Mouse (Mus musculus) intestine, embryonic 16.5 days (tissue): ENCODE measurements at regions not wholly inside any gene's neighbourhood (a gene's known extent, or its start where the extent isn't known, plus 50 kb on each side); places are given as distances from the start of the nearest gene placed in this dataset.

Experiments used
- ATAC-seq: fragments of 200-750 bp; cut with Nextera tagmentation; 2 replicates; pipeline ENCODE4 v1.8.0; 2017; ENCODE audit warnings: moderate TSS enrichment, moderate library complexity
- H3K27ac ChIP-seq: fragments of 300-500 bp; sonication (generic); 2 replicates; pipeline ENCODE4 v1.5.1; 2014; ENCODE audit warnings: mild to moderate bottlenecking, low read length
- H3K27me3 ChIP-seq: fragments of 300-500 bp; sonication (generic); replicated peaks from 2 replicates; pipeline ENCODE4 v1.6.1; 2014; ENCODE audit warnings: low read length, control low read depth, mixed read lengths; ENCODE audit not compliant: control insufficient read depth, insufficient read depth
- H3K36me3 ChIP-seq: fragments of 300-500 bp; sonication (generic); 2 replicates; pipeline ENCODE4 v1.6.1; 2014; ENCODE audit warnings: low read length, control low read depth; ENCODE audit not compliant: control insufficient read depth, insufficient read depth
- H3K4me1 ChIP-seq: fragments of 300-500 bp; sonication (generic); 2 replicates; pipeline ENCODE4 v1.6.1; 2014; ENCODE audit warnings: low read length, control low read depth, mixed read lengths; ENCODE audit not compliant: control insufficient read depth, insufficient read depth
- H3K4me2 ChIP-seq: fragments of 300-500 bp; sonication (generic); 2 replicates; pipeline ENCODE4 v1.6.1; 2014; ENCODE audit warnings: low read depth, low read length, control low read depth
- H3K4me3 ChIP-seq: fragments of 300-500 bp; sonication (generic); 2 replicates; pipeline ENCODE4 v1.5.1; 2014; ENCODE audit warnings: mild to moderate bottlenecking, low read length
- H3K9ac ChIP-seq: fragments of 300-500 bp; sonication (generic); 2 replicates; pipeline ENCODE4 v1.6.1; 2014; ENCODE audit warnings: low read depth, low read length
- H3K9me3 ChIP-seq: fragments of 300-500 bp; sonication (generic); 2 replicates; pipeline ENCODE4 v1.6.1; 2016; ENCODE audit warnings: low read length, control low read depth; ENCODE audit not compliant: control insufficient read depth
- WGBS: fragments of 180-500 bp; shearing (Covaris S2); extraction: QIAGEN DNeasy Blood & Tissue Kit; methylation state at CpG from one replicate; pipeline ENCODE4 v1.1.7; 2014; 5-methylcytosine and 5-hydroxymethylcytosine counted together

- ATAC-seq = no peak
- no peak overlapping the region for H3K4me2 ChIP-seq
- peaks cover 5% of the 10 kb centered on the region; the same call in 1 of the 2 replicates for H3K9me3 ChIP-seq
- no peaks in the 10 kb centered on the region for H3K4me1 ChIP-seq
- H3K36me3 ChIP-seq = no peaks in the 10 kb centered on the region
- H3K4me3 ChIP-seq = no peak overlapping the region
- H3K27me3 ChIP-seq = no peaks in the 10 kb centered on the region
- WGBS = 93% methylated on average over 3 of the region's 3 CpGs
- H3K9ac ChIP-seq = no peak overlapping the region
- no peak overlapping the region for H3K27ac ChIP-seq
Observed at GRCm38 (mm10) chr6:50922235-50922634, 268.0 kb upstream of the Npvf start.

GRCm38 (mm10) chr6:50924571-50924970 lies 270.3 kb upstream of the Npvf start:
- Histone ChIP-seq H3K27me3 (no peaks in the 10 kb centered on the region), H3K36me3 (no peaks in the 10 kb centered on the region), H3K4me2 (no peak overlapping the region), H3K9ac (no peak overlapping the region), H3K4me3 (no peak overlapping the region), H3K4me1 (no peaks in the 10 kb centered on the region), H3K9me3 (peaks cover 5% of the 10 kb centered on the region; the same call in 1 of the 2 replicates), H3K27ac (no peak overlapping the region)
- WGBS = 44% methylated on average over 5 of the region's 5 CpGs
- no peak for ATAC-seq

GRCm38 (mm10) chr6:50924998-50925397 lies 270.8 kb upstream of the Npvf start:
- no peak overlapping the region for H3K9ac ChIP-seq
- H3K36me3 ChIP-seq = no peaks in the 10 kb centered on the region
- H3K27me3 ChIP-seq = no peaks in the 10 kb centered on the region
- no peak for ATAC-seq
- 31% methylated on average over 7 of the region's 7 CpGs for WGBS
- H3K4me1 ChIP-seq = no peaks in the 10 kb centered on the region
- no peak overlapping the region for H3K4me2 ChIP-seq
- H3K27ac ChIP-seq = no peak overlapping the region
- no peak overlapping the region for H3K4me3 ChIP-seq
- H3K9me3 ChIP-seq = peaks cover 5% of the 10 kb centered on the region; the same call in 1 of the 2 replicates

- ATAC-seq = no peak
- H3K27ac ChIP-seq = no peak overlapping the region
- no peaks in the 10 kb centered on the region for H3K27me3 ChIP-seq
- no peaks in the 10 kb centered on the region for H3K4me1 ChIP-seq
- H3K9ac ChIP-seq = no peak overlapping the region
- H3K36me3 ChIP-seq = no peaks in the 10 kb centered on the region
- no peak overlapping the region for H3K4me2 ChIP-seq
- WGBS = 93% methylated on average over 1 of the region's 1 CpGs
- H3K4me3 ChIP-seq = no peak overlapping the region
- peaks cover 5% of the 10 kb centered on the region; the same call in 1 of the 2 replicates for H3K9me3 ChIP-seq
Observed at GRCm38 (mm10) chr6:50926313-50926712, 272.1 kb upstream of the Npvf start.

- H3K4me1 ChIP-seq = no peaks in the 10 kb centered on the region
- ATAC-seq = no peak
- no peak overlapping the region for H3K4me2 ChIP-seq
- H3K27me3 ChIP-seq = no peaks in the 10 kb centered on the region
- H3K4me3 ChIP-seq = no peak overlapping the region
- WGBS = 68% methylated on average over 9 of the region's 9 CpGs
- peaks cover 2% of the 10 kb centered on the region; the same call in 1 of the 2 replicates for H3K9me3 ChIP-seq
- no peaks in the 10 kb centered on the region for H3K36me3 ChIP-seq
- no peak overlapping the region for H3K9ac ChIP-seq
- H3K27ac ChIP-seq = no peak overlapping the region
Observed at GRCm38 (mm10) chr6:50929503-50929902, 275.3 kb upstream of the Npvf start.

- H3K27ac ChIP-seq = no peak overlapping the region
- ATAC-seq = no peak
- H3K9ac ChIP-seq = no peak overlapping the region
- H3K36me3 ChIP-seq = no peaks in the 10 kb centered on the region
- H3K4me2 ChIP-seq = no peak overlapping the region
- H3K9me3 ChIP-seq = no peaks in the 10 kb centered on the region
- no peaks in the 10 kb centered on the region for H3K4me1 ChIP-seq
- H3K4me3 ChIP-seq = no peak overlapping the region
- WGBS = 87% methylated on average over 6 of the region's 6 CpGs
- H3K27me3 ChIP-seq = no peaks in the 10 kb centered on the region
Observed at GRCm38 (mm10) chr6:50933510-50933909, 279.3 kb upstream of the Npvf start.

- Histone ChIP-seq H3K27me3 (no peaks in the 10 kb centered on the region), H3K36me3 (no peaks in the 10 kb centered on the region), H3K27ac (no peak overlapping the region), H3K4me1 (no peaks in the 10 kb centered on the region), H3K9me3 (no peaks in the 10 kb centered on the region), H3K9ac (no peak overlapping the region), H3K4me3 (no peak overlapping the region), H3K4me2 (no peak overlapping the region)
- no peak for ATAC-seq
- 54% methylated on average over 10 of the region's 10 CpGs for WGBS
Observed at GRCm38 (mm10) chr6:50934245-50934644, 280.0 kb upstream of the Npvf start.

- no peaks in the 10 kb centered on the region for H3K4me1 ChIP-seq
- H3K36me3 ChIP-seq = no peaks in the 10 kb centered on the region
- no peak overlapping the region for H3K9ac ChIP-seq
- no peak overlapping the region for H3K27ac ChIP-seq
- ATAC-seq = no peak
- no peak overlapping the region for H3K4me3 ChIP-seq
- 87% methylated on average over 8 of the region's 8 CpGs for WGBS
- no peaks in the 10 kb centered on the region for H3K9me3 ChIP-seq
- no peaks in the 10 kb centered on the region for H3K27me3 ChIP-seq
- no peak overlapping the region for H3K4me2 ChIP-seq
Observed at GRCm38 (mm10) chr6:50936306-50936705, 282.1 kb upstream of the Npvf start.

- WGBS = 25% methylated on average over 9 of the region's 9 CpGs
- no peak overlapping the region for H3K9ac ChIP-seq
- no peaks in the 10 kb centered on the region for H3K27me3 ChIP-seq
- H3K9me3 ChIP-seq = no peaks in the 10 kb centered on the region
- no peaks in the 10 kb centered on the region for H3K4me1 ChIP-seq
- no peak for ATAC-seq
- no peak overlapping the region for H3K4me3 ChIP-seq
- no peaks in the 10 kb centered on the region for H3K36me3 ChIP-seq
- H3K4me2 ChIP-seq = no peak overlapping the region
- no peak overlapping the region for H3K27ac ChIP-seq
Observed at GRCm38 (mm10) chr6:50937094-50937493, 282.9 kb upstream of the Npvf start.

- Histone ChIP-seq H3K4me2 (no peak overlapping the region), H3K9ac (no peak overlapping the region), H3K4me3 (no peak overlapping the region), H3K36me3 (no peaks in the 10 kb centered on the region), H3K9me3 (no peaks in the 10 kb centered on the region), H3K27ac (no peak overlapping the region), H3K27me3 (no peaks in the 10 kb centered on the region), H3K4me1 (no peaks in the 10 kb centered on the region)
- ATAC-seq = no peak
- WGBS = 24% methylated on average over 7 of the region's 7 CpGs
Observed at GRCm38 (mm10) chr6:50938879-50939278, 284.6 kb upstream of the Npvf start.
